8 mouse cellular contexts compared by ENCODE assay signal in the genomic region with DNA sequence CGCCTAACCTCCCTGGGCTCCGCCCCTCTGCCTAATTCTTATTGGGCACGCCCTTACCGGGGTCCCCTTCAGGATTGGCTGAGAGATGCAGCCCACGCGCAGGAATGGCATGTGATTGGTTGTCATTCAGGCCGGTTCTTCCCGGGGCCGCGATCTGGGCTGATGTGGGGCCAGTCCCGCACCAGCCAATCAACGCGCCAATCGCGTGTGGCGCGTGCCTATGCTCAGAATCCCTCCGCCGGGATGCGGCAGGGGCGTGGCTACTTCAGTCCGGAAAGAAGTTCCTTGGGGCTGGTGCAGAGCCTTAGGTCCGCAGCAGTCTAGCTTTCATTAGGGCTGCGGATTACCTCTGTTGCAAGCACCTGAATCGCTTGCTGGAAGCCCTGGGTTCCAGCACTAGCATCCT. TPM values are rescaled to one million over a fixed set of nuclear protein-coding genes. Genes with fewer than 3 reads are reported as not detected.
A peak's percentile ranks its signal among the peaks of the same experiment; 100 is the strongest.
DNase-seq lines count a peak whose midpoint lies in the region; ATAC-seq and TF ChIP-seq lines count a peak whose summit lies in the region.

No protein-coding gene starts in this region.

- no peak overlapping the region for H3K27ac ChIP-seq in heart, embryonic 12.5 days (ENCODE audit: poor library complexity, severe bottlenecking)
- H3K27ac ChIP-seq in kidney, postnatal 0 days: no peak overlapping the region
- peak overlapping the region; percentile 79; the same call in 1 of the 2 replicates for H3K27ac ChIP-seq in liver, embryonic 11.5 days (ENCODE audit: low read depth, low read length)
- 0 out of 2 replicates have a peak overlapping the region, but pooled peaks have one; percentile 48 for H3K27ac ChIP-seq in stomach, embryonic 14.5 days (ENCODE audit: low read length)

- H3K9ac ChIP-seq in heart, embryonic 12.5 days: no peak overlapping the region
- no peak overlapping the region for H3K9ac ChIP-seq in kidney, postnatal 0 days (ENCODE audit: low read depth, low read length)
- H3K9ac ChIP-seq in liver, embryonic 11.5 days (ENCODE audit: low read depth, low read length): peak overlapping the region; percentile 53; the same call in 1 of the 2 replicates
- no peak overlapping the region for H3K9ac ChIP-seq in stomach, embryonic 14.5 days (replicated peaks; ENCODE audit: low read depth, low read length)

- no peaks in the 10 kb centered on the region for H3K27me3 ChIP-seq in heart, embryonic 12.5 days (replicated peaks)
- no peaks in the 10 kb centered on the region for H3K27me3 ChIP-seq in kidney, postnatal 0 days (ENCODE audit: insufficient read depth, low read length)
- no peaks in the 10 kb centered on the region for H3K27me3 ChIP-seq in liver, embryonic 11.5 days (replicated peaks; ENCODE audit: control insufficient read depth, insufficient read depth, low read length)
- no peaks in the 10 kb centered on the region for H3K27me3 ChIP-seq in stomach, embryonic 14.5 days (ENCODE audit: control insufficient read depth, insufficient read depth, low read length)

- H3K36me3 ChIP-seq in heart, embryonic 12.5 days: no peaks in the 10 kb centered on the region
- H3K36me3 ChIP-seq in kidney, postnatal 0 days (ENCODE audit: insufficient read depth, low read length): no peaks in the 10 kb centered on the region
- no peaks in the 10 kb centered on the region for H3K36me3 ChIP-seq in liver, embryonic 11.5 days (ENCODE audit: control insufficient read depth, insufficient read depth, low read length)
- H3K36me3 ChIP-seq in stomach, embryonic 14.5 days (ENCODE audit: control insufficient read depth, insufficient read depth, low read length): no peaks in the 10 kb centered on the region

- ATAC-seq in erythroid progenitor cell, adult 5-6 weeks (replicated peaks; ENCODE audit: low FRiP score, poor library complexity, severe bottlenecking): peak; percentile 98
- ATAC-seq in heart, embryonic 12.5 days (ENCODE audit: insufficient number of reproducible peaks, low FRiP score): peak; percentile 100
- ATAC-seq in kidney, postnatal 0 days (replicated peaks; ENCODE audit: low FRiP score, low read depth): peak; percentile 100
- peak; percentile 98 for ATAC-seq in liver, embryonic 11.5 days (replicated peaks; ENCODE audit: low FRiP score)
- peak; percentile 100 for ATAC-seq in stomach, embryonic 14.5 days (ENCODE audit: insufficient number of reproducible peaks, insufficient read depth, low FRiP score, low read depth)

- peak; percentile 99 for DNase-seq in CD4-positive helper T cell, adult 2 months (ENCODE audit: low read depth, low spot score)
- peak; percentile 94 for DNase-seq in brain, embryonic 18.5 days (ENCODE audit: low read depth, low spot score)
- peak; percentile 99 for DNase-seq in kidney, postnatal 0 days (ENCODE audit: low spot score)
- DNase-seq in liver, embryonic 11.5 days (ENCODE audit: low spot score): peak; percentile 93
- peak; percentile 97 for DNase-seq in naive thymus-derived CD4-positive, alpha-beta T cell, adult 2 months (ENCODE audit: low read depth)

- TF ChIP-seq CTCF in kidney, postnatal 0 days (IDR thresholded peaks at IDR 0.05; ENCODE audit: low read depth): no peak

- H3K4me1 ChIP-seq in heart, embryonic 12.5 days (replicated peaks): peaks cover 8% of the 10 kb centered on the region
- no peaks in the 10 kb centered on the region for H3K4me1 ChIP-seq in kidney, postnatal 0 days (replicated peaks; ENCODE audit: insufficient read depth, low read length)
- peaks cover 13% of the 10 kb centered on the region for H3K4me1 ChIP-seq in liver, embryonic 11.5 days (replicated peaks; ENCODE audit: control insufficient read depth, insufficient read depth, low read length)
- peaks cover 4% of the 10 kb centered on the region; the same call in 1 of the 2 replicates for H3K4me1 ChIP-seq in stomach, embryonic 14.5 days (ENCODE audit: control insufficient read depth, insufficient read depth, low read length)

- peak overlapping the region; percentile 24 for H3K4me3 ChIP-seq in heart, embryonic 12.5 days
- peak overlapping the region; percentile 8; the same call in 1 of the 2 replicates for H3K4me3 ChIP-seq in kidney, postnatal 0 days (replicated peaks; ENCODE audit: low read depth, low read length)
- peak overlapping the region; percentile 44 for H3K4me3 ChIP-seq in liver, embryonic 11.5 days (ENCODE audit: low read depth, low read length)
- H3K4me3 ChIP-seq in stomach, embryonic 14.5 days (ENCODE audit: low read depth, low read length): peak overlapping the region; percentile 34

- WGBS in heart, embryonic 12.5 days: under 1% methylated on average over 25 of the region's 25 CpGs
- under 1% methylated on average over 25 of the region's 25 CpGs for WGBS in kidney, postnatal 0 days
- under 1% methylated on average over 25 of the region's 25 CpGs for WGBS in liver, embryonic 11.5 days
- under 1% methylated on average over 25 of the region's 25 CpGs for WGBS in stomach, embryonic 14.5 days

- no peaks in the 10 kb centered on the region for H3K9me3 ChIP-seq in heart, embryonic 12.5 days (replicated peaks)
- H3K9me3 ChIP-seq in kidney, postnatal 0 days (replicated peaks; ENCODE audit: low read length): no peaks in the 10 kb centered on the region
- H3K9me3 ChIP-seq in liver, embryonic 11.5 days (ENCODE audit: control insufficient read depth, low read length): no peaks in the 10 kb centered on the region
- H3K9me3 ChIP-seq in stomach, embryonic 14.5 days (ENCODE audit: control insufficient read depth, low read depth, low read length): no peaks in the 10 kb centered on the region

- H3K4me2 ChIP-seq in heart, embryonic 12.5 days: peak overlapping the region; percentile 60
- peak overlapping the region; percentile 43 for H3K4me2 ChIP-seq in kidney, postnatal 0 days (ENCODE audit: low read length)
- peak overlapping the region; percentile 68 for H3K4me2 ChIP-seq in liver, embryonic 11.5 days
- peak overlapping the region; percentile 45 for H3K4me2 ChIP-seq in stomach, embryonic 14.5 days (replicated peaks; ENCODE audit: low read depth, low read length)

RNA-seq across cellular contexts. Expression of gene Aacs, which starts 9.9 kb away (rescaled TPM):
- total RNA-seq in erythroid progenitor cell, adult 5-6 weeks (2015; ENCODE audit: low replicate concordance): 6.5 and 13.4 TPM in 2 replicates
- 1.2 and 7.1 TPM in 2 replicates for total RNA-seq in erythroid progenitor cell, adult 5-6 weeks (2017; ENCODE audit: low replicate concordance)
- polyA plus RNA-seq in heart, embryonic 12.5 days (2016; fragmentation: Nextera tagmentation; extraction: Ambion mirVana): 16.1 and 17.2 TPM in 2 replicates
- 22.0 and 25.5 TPM in 2 replicates for polyA plus RNA-seq in kidney, postnatal 0 days (2015; fragmentation: Nextera tagmentation; extraction: Ambion mirVana)
- 29.3 and 29.7 TPM in 2 replicates for polyA plus RNA-seq in liver, embryonic 11.5 days (2014; fragmentation: Nextera tagmentation; extraction: Ambion mirVana)
- polyA plus RNA-seq in stomach, embryonic 14.5 days (2014; fragmentation: Nextera tagmentation; extraction: Ambion mirVana): 45.6 and 50.9 TPM in 2 replicates

RNA-seq across cellular contexts. Expression of gene Bri3bp, which starts 24.3 kb away (rescaled TPM):
- total RNA-seq in erythroid progenitor cell, adult 5-6 weeks (2015; ENCODE audit: low replicate concordance): 5.4 and 10.5 TPM in 2 replicates
- total RNA-seq in erythroid progenitor cell, adult 5-6 weeks (2017; ENCODE audit: low replicate concordance): 2.0 and 2.4 TPM in 2 replicates
- 41.8 and 49.3 TPM in 2 replicates for polyA plus RNA-seq in heart, embryonic 12.5 days (2016; fragmentation: Nextera tagmentation; extraction: Ambion mirVana)
- polyA plus RNA-seq in kidney, postnatal 0 days (2015; fragmentation: Nextera tagmentation; extraction: Ambion mirVana): 46.7 and 47.2 TPM in 2 replicates
- 63.6 and 67.9 TPM in 2 replicates for polyA plus RNA-seq in liver, embryonic 11.5 days (2014; fragmentation: Nextera tagmentation; extraction: Ambion mirVana)
- 28.3 and 34.1 TPM in 2 replicates for polyA plus RNA-seq in stomach, embryonic 14.5 days (2014; fragmentation: Nextera tagmentation; extraction: Ambion mirVana)

RNA-seq across cellular contexts. Expression of gene Dhx37, which starts 31.8 kb away (rescaled TPM):
- 3.2 and 5.0 TPM in 2 replicates for total RNA-seq in erythroid progenitor cell, adult 5-6 weeks (2015; ENCODE audit: low replicate concordance)
- 3.6 and 15.9 TPM in 2 replicates for total RNA-seq in erythroid progenitor cell, adult 5-6 weeks (2017; ENCODE audit: low replicate concordance)
- 11.0 and 11.4 TPM in 2 replicates for polyA plus RNA-seq in heart, embryonic 12.5 days (2016; fragmentation: Nextera tagmentation; extraction: Ambion mirVana)
- polyA plus RNA-seq in kidney, postnatal 0 days (2015; fragmentation: Nextera tagmentation; extraction: Ambion mirVana): 7.2 and 8.1 TPM in 2 replicates
- polyA plus RNA-seq in liver, embryonic 11.5 days (2014; fragmentation: Nextera tagmentation; extraction: Ambion mirVana): 18.5 and 19.4 TPM in 2 replicates
- 7.5 and 9.2 TPM in 2 replicates for polyA plus RNA-seq in stomach, embryonic 14.5 days (2014; fragmentation: Nextera tagmentation; extraction: Ambion mirVana)

Comparison
In these comparisons a context has a peak if more than half of its experiments do, and no peak if none do; other contexts are left out.
1. H3K27ac ChIP-seq: peak in liver, embryonic 11.5 days (single experiment) and stomach, embryonic 14.5 days (single experiment); none in heart, embryonic 12.5 days (single experiment) and kidney, postnatal 0 days (single experiment).
2. Peak in every context shown above with its lines, with median percentiles within 50 percentile points of each other: DNase-seq, ATAC-seq, H3K4me2 ChIP-seq and H3K4me3 ChIP-seq.